Mouse (Mus musculus) neural tube, embryonic 11.5 days (tissue): Measurements from ENCODE around the gene Iqschfp. TPM values are rescaled to one million over a fixed set of nuclear protein-coding genes. Genes with fewer than 3 reads are reported as not detected.

Experiments
- ATAC-seq: fragments of 200-750 bp; cut with Nextera tagmentation; 2 replicates; pipeline ENCODE4 v1.8.0; 2017; ENCODE audit warnings: moderate number of reproducible peaks, mild to moderate bottlenecking, moderate TSS enrichment, moderate library complexity; ENCODE audit not compliant: insufficient read depth, low FRiP score, low TSS enrichment
- DNase-seq: peaks from one replicate; pipeline ENCODE4 v3.0.0-alpha.2; 2015; ENCODE audit warnings: low spot score
- H3K27ac ChIP-seq: fragments of 300-500 bp; sonication (generic); 2 replicates; pipeline ENCODE4 v1.5.1; 2014; ENCODE audit warnings: low read depth, mild to moderate bottlenecking, low read length
- H3K27me3 ChIP-seq: fragments of 300-500 bp; sonication (generic); 2 replicates; pipeline ENCODE4 v1.6.1; 2014; ENCODE audit warnings: mild to moderate bottlenecking, low read length, mixed read lengths; ENCODE audit not compliant: control insufficient read depth, insufficient read depth
- H3K36me3 ChIP-seq: fragments of 300-500 bp; sonication (generic); 2 replicates; pipeline ENCODE4 v1.6.1; 2014; ENCODE audit warnings: mild to moderate bottlenecking, low read length, moderate library complexity, mixed read lengths; ENCODE audit not compliant: control insufficient read depth, insufficient read depth
- H3K4me1 ChIP-seq: fragments of 300-500 bp; sonication (generic); 2 replicates; pipeline ENCODE4 v1.6.1; 2014; ENCODE audit warnings: low read length, mixed read lengths; ENCODE audit not compliant: control insufficient read depth, insufficient read depth
- H3K4me2 ChIP-seq: fragments of 300-500 bp; sonication (generic); 2 replicates; pipeline ENCODE4 v1.6.1; 2014; ENCODE audit warnings: low read depth, mild to moderate bottlenecking, moderate library complexity
- H3K4me3 ChIP-seq: fragments of 300-500 bp; sonication (generic); 2 replicates; pipeline ENCODE4 v1.5.1; 2014; ENCODE audit warnings: low read depth, low read length
- H3K9ac ChIP-seq: fragments of 300-500 bp; sonication (generic); 2 replicates; pipeline ENCODE4 v1.6.1; 2014; ENCODE audit warnings: mild to moderate bottlenecking, low read length
- H3K9me3 ChIP-seq: fragments of 300-500 bp; sonication (generic); 2 replicates; pipeline ENCODE4 v1.6.1; 2016; ENCODE audit warnings: low read length; ENCODE audit not compliant: control insufficient read depth
- WGBS: fragments of 180-500 bp; shearing (Covaris S2); extraction: QIAGEN DNeasy Blood & Tissue Kit; methylation state at CpG from one replicate; pipeline ENCODE4 v1.1.7; 2014; 5-methylcytosine and 5-hydroxymethylcytosine counted together
- polyA plus RNA-seq: library from polyadenylated mRNA; unstranded; fragments of >200 nt; fragmentation: Nextera tagmentation; extraction: Ambion mirVana; gene quantifications from 2 replicates; pipeline ENCODE4 v1.2.1, GENCODE M21; 2014

Gene Iqschfp
- polyA plus RNA-seq, 1 experiment from 2014 or later, result 0.37 TPM

- Histone ChIP-seq H3K4me1 (no peaks in the 10 kb centered on the region), H3K4me3 (no peak overlapping the region), H3K4me2 (no peak overlapping the region), H3K9ac (no peak overlapping the region), H3K36me3 (no peaks in the 10 kb centered on the region), H3K9me3 (no peaks in the 10 kb centered on the region), H3K27ac (no peak overlapping the region), H3K27me3 (no peaks in the 10 kb centered on the region)
- WGBS, result 77% methylated on average over 10 of the region's 10 CpGs
- ATAC-seq (no peak), DNase-seq (no peak)
Measured at GRCm38 (mm10) chr3:67892768-67893167, 736 bp downstream of the Iqschfp start.

GRCm38 (mm10) chr3:67902517-67902916 lies 10.5 kb downstream of the Iqschfp start:
- no peak overlapping the region for H3K4me2 ChIP-seq
- no peaks in the 10 kb centered on the region for H3K9me3 ChIP-seq
- H3K27me3 ChIP-seq, result no peaks in the 10 kb centered on the region
- 85% methylated on average over 4 of the region's 4 CpGs for WGBS
- no peak overlapping the region for H3K27ac ChIP-seq
- H3K4me3 ChIP-seq, result no peak overlapping the region
- no peak overlapping the region for H3K9ac ChIP-seq
- no peaks in the 10 kb centered on the region for H3K36me3 ChIP-seq
- ATAC-seq (no peak), DNase-seq (no peak)
- H3K4me1 ChIP-seq, result no peaks in the 10 kb centered on the region

DNA sequence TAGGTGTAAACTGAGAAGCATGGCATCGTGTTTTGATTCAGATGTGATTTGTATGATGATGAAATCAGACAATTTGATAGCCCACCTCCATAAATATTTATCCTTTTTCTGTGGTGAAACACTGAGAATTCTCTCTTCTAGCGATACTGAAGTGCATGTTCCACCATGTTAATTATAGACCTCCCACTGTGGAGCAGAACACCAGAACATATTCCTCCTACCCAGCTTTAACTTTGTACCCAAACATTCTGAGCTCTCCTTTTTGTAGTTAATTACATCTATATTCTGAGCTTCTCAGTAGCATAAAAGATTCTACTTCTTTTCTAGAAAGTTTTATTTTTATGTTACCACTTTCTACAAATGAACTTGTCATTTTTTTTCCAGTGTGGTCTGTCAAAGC lies 16.6 kb downstream of the Iqschfp start:
- H3K4me2 ChIP-seq, result no peak overlapping the region
- H3K27ac ChIP-seq, result no peak overlapping the region
- ATAC-seq, result no peak
- DNase-seq, result no peak
- H3K9me3 ChIP-seq, result no peaks in the 10 kb centered on the region
- 90% methylated on average over 2 of the region's 2 CpGs for WGBS
- H3K9ac ChIP-seq, result no peak overlapping the region
- H3K27me3 ChIP-seq, result no peaks in the 10 kb centered on the region
- no peak overlapping the region for H3K4me3 ChIP-seq
- H3K4me1 ChIP-seq, result no peaks in the 10 kb centered on the region
- no peaks in the 10 kb centered on the region for H3K36me3 ChIP-seq

DNA sequence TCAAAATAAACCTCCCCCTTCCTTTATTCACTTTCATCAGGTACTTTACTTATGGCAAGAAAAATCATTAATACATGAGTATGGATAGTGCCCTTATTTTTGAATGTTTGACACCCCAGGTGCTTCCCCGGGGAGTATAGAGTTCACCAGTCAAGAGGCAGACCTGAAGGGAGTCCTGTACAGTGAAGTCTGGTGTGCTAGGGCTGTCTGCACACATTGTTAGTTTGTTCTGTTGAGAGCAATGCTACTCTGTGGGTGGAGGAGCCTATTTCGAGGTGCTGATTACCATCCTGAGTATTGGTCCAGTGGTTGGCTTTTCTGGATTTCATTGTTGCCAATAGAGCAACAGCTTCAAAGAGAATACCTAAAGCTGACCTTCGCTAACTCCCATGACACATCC lies 26.1 kb downstream of the Iqschfp start:
- Histone ChIP-seq H3K4me1 (no peaks in the 10 kb centered on the region), H3K9ac (no peak overlapping the region), H3K27me3 (no peaks in the 10 kb centered on the region), H3K4me2 (no peak overlapping the region), H3K9me3 (no peaks in the 10 kb centered on the region), H3K36me3 (no peaks in the 10 kb centered on the region), H3K27ac (no peak overlapping the region), H3K4me3 (no peak overlapping the region)
- DNase-seq, result no peak
- 84% methylated on average over 3 of the region's 3 CpGs for WGBS
- no peak for ATAC-seq

DNA sequence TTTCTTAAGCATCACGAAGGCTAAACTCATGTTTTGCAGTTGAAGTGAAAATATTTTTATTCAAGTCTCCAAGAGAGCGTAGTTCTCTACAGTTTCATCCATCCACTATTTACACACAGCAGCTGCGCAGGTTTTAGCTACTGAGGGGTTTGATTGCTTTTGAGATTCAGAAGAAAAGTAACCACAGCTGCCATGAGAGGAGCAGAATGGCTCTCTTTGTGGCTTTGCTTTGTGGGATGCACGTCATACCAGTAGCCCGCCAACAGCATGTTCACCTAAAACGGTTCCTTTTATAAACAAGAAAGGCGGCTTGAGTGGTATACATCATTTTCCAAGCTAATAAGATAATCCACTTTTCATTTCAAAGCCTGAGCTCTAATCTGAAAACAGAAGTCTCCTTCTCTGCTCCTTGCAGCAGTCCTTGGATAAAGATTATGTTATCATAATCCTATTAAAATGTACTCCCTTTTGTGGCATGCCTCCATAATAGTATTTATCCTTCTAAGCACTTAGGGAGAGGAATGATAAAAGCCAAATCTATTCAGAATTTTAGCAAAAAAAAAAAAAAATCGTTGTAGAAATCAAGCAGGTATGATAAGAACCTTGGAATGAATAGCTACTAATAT lies 26.7 kb downstream of the Iqschfp start:
- Histone ChIP-seq H3K9me3 (no peaks in the 10 kb centered on the region), H3K36me3 (no peaks in the 10 kb centered on the region), H3K4me3 (no peak overlapping the region), H3K27me3 (no peaks in the 10 kb centered on the region), H3K4me2 (no peak overlapping the region), H3K27ac (no peak overlapping the region), H3K9ac (no peak overlapping the region), H3K4me1 (no peaks in the 10 kb centered on the region)
- DNase-seq, result no peak
- 85% methylated on average over 8 of the region's 8 CpGs for WGBS
- no peak for ATAC-seq

- no peak overlapping the region for H3K9ac ChIP-seq
- H3K4me2 ChIP-seq, result no peak overlapping the region
- H3K4me1 ChIP-seq, result no peaks in the 10 kb centered on the region
- no peaks in the 10 kb centered on the region for H3K36me3 ChIP-seq
- no peak overlapping the region for H3K4me3 ChIP-seq
- no peaks in the 10 kb centered on the region for H3K9me3 ChIP-seq
- H3K27ac ChIP-seq, result no peak overlapping the region
- no peak for DNase-seq
- H3K27me3 ChIP-seq, result no peaks in the 10 kb centered on the region
- ATAC-seq, result no peak
- WGBS, result 91% methylated on average over 4 of the region's 4 CpGs
Measured at GRCm38 (mm10) chr3:67923095-67923494, 31.1 kb downstream of the Iqschfp start.

GRCm38 (mm10) chr3:67925453-67925852 lies 33.4 kb downstream of the Iqschfp start:
- Histone ChIP-seq H3K27me3 (no peaks in the 10 kb centered on the region), H3K4me1 (no peaks in the 10 kb centered on the region), H3K4me2 (no peak overlapping the region), H3K27ac (no peak overlapping the region), H3K9me3 (no peaks in the 10 kb centered on the region), H3K4me3 (no peak overlapping the region), H3K36me3 (no peaks in the 10 kb centered on the region), H3K9ac (no peak overlapping the region)
- no peak for ATAC-seq
- no peak for DNase-seq
- 83% methylated on average over 2 of the region's 2 CpGs for WGBS

DNA sequence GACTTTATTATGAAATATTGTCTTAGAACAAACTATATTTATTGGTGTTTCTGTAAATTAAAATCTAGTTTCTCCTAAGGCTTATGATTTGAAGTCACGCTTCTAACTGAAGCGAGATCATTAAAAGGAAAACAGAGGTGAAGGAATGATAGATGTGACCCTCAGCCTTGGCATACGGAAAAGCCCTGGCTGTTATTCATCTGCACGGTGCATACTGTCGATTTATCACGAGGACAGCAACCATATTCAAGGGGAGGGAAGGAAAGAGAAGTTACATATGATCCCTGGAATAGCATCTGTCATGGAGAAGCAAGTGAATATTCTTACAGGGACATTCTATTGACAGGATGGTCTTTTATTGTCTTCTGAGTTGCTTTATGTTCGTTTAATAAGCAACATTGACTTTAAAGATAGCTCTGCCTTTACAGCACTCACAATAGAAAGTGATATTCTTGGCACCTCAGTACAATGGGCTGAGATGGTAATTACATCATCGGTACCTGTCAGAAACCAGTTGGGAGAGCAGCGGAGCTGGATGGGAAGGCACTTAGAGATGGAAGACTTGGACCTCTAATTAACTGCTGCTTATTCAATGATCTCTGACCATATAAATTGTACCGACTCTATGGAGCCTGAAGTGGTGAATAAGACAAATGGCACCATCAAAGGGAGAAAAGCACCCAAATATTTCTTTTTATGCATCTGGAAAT lies 38.5 kb downstream of the Iqschfp start:
- Histone ChIP-seq H3K4me3 (no peak overlapping the region), H3K36me3 (no peaks in the 10 kb centered on the region), H3K4me2 (no peak overlapping the region), H3K27ac (no peak overlapping the region), H3K9ac (no peak overlapping the region), H3K27me3 (no peaks in the 10 kb centered on the region), H3K9me3 (no peaks in the 10 kb centered on the region), H3K4me1 (no peaks in the 10 kb centered on the region)
- 75% methylated on average over 10 of the region's 10 CpGs for WGBS
- DNase-seq (no peak), ATAC-seq (no peak)

GRCm38 (mm10) chr3:67931181-67931580 lies 39.1 kb downstream of the Iqschfp start:
- Histone ChIP-seq H3K9me3 (no peaks in the 10 kb centered on the region), H3K27me3 (no peaks in the 10 kb centered on the region), H3K36me3 (no peaks in the 10 kb centered on the region), H3K9ac (no peak overlapping the region), H3K27ac (no peak overlapping the region), H3K4me3 (no peak overlapping the region), H3K4me2 (no peak overlapping the region), H3K4me1 (no peaks in the 10 kb centered on the region)
- no peak for ATAC-seq
- 90% methylated on average over 8 of the region's 8 CpGs for WGBS
- DNase-seq, result no peak
